Mouse (Mus musculus) neural tube, embryonic 14.5 days (tissue): Measurements from ENCODE around the gene Lamtor2. TPM values are rescaled to one million over a fixed set of nuclear protein-coding genes. Genes with fewer than 3 reads are reported as not detected.

Source experiments
- ATAC-seq: fragments of 200-750 bp; cut with Nextera tagmentation; 2 replicates; pipeline ENCODE4 v1.8.0; 2017; ENCODE audit warnings: low read depth, mild to moderate bottlenecking, moderate TSS enrichment, moderate library complexity
- H3K27ac ChIP-seq: fragments of 300-500 bp; sonication (generic); 2 replicates; pipeline ENCODE4 v1.5.1; 2014; ENCODE audit warnings: low read depth, mild to moderate bottlenecking, control low read depth, low read length, moderate library complexity, mixed read lengths
- H3K27me3 ChIP-seq: fragments of 300-500 bp; sonication (generic); 2 replicates; pipeline ENCODE4 v1.6.1; 2014; ENCODE audit warnings: low read length; ENCODE audit not compliant: control insufficient read depth, insufficient read depth
- H3K36me3 ChIP-seq: fragments of 300-500 bp; sonication (generic); 2 replicates; pipeline ENCODE4 v1.6.1; 2014; ENCODE audit warnings: low read length, mixed read lengths; ENCODE audit not compliant: control insufficient read depth, insufficient read depth
- H3K4me1 ChIP-seq: fragments of 300-500 bp; sonication (generic); 2 replicates; pipeline ENCODE4 v1.6.1; 2014; ENCODE audit warnings: low read length; ENCODE audit not compliant: control insufficient read depth, insufficient read depth
- H3K4me2 ChIP-seq: fragments of 300-500 bp; sonication (generic); 2 replicates; pipeline ENCODE4 v1.6.1; 2014; ENCODE audit warnings: mild to moderate bottlenecking, low read depth, low read length, control low read depth
- H3K4me3 ChIP-seq: fragments of 300-500 bp; sonication (generic); 2 replicates; pipeline ENCODE4 v1.5.1; 2014; ENCODE audit warnings: low read depth, low read length, control low read depth, mixed read lengths
- H3K9ac ChIP-seq: fragments of 300-500 bp; sonication (generic); replicated peaks from 2 replicates; pipeline ENCODE4 v1.6.1; 2014; ENCODE audit warnings: low read depth, mild to moderate bottlenecking, control low read depth, low read length, mixed read lengths
- H3K9me3 ChIP-seq: fragments of 300-500 bp; sonication (generic); 2 replicates; pipeline ENCODE4 v1.6.1; 2016; ENCODE audit warnings: low read length; ENCODE audit not compliant: control insufficient read depth
- WGBS: fragments of 180-500 bp; shearing (Covaris S2); extraction: QIAGEN DNeasy Blood & Tissue Kit; methylation state at CpG from one replicate; pipeline ENCODE4 v1.1.7; 2014; 5-methylcytosine and 5-hydroxymethylcytosine counted together
- polyA plus RNA-seq: library from polyadenylated mRNA; unstranded; fragments of >200 nt; fragmentation: Nextera tagmentation; extraction: Ambion mirVana; gene quantifications from 2 replicates; pipeline ENCODE4 v1.2.1, GENCODE M21; 2014

Lamtor2 gene
- polyA plus RNA-seq, 1 experiment from 2014 or later: 97.0 TPM

DNA sequence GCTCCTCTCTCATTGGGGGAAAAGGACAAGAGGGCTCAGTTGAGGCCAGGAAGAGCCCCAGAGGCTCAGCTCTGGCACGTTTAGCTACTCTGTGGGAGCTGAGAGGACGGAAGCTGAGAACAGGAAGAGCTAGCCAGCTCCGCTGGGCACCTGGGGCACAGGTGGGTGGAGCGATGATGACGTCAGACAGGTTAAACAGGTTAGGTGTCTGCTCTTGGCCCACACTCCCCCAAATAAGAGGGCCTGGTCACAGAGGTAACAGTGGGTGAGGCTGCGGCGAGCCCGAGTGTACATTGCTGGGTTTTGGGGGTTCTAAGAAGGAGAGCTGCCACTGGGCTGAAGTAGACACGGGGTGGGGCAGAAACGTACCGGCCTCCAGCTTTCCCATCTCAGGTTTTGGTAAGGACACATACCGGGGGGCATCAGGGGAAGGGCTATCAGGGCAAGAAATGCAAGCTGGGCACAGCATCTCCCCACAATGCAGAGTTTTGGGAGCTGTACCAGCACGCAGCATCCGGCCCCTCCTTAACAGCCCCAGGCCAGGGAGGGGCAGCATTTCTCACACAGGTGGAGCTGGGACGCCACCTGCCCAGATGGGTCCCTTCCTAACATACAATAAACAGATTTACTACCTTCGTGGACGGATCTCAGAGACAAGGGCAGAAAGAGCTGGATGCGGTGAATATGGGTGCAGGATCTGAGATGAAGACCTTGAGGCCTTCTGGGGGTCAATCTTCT lies 4.5 kb downstream of the Lamtor2 start, which contains the start of gene Rab25:
TSS of gene Rab25 (minus strand) at position 121 of the 738 bp plus-strand sequence.
- H3K36me3 ChIP-seq: no peaks in the 10 kb centered on the region
- H3K4me2 ChIP-seq: no peak within 1 kb of the TSS
- no peak within 1 kb of the TSS; the same call in 1 of the 2 replicates for H3K9ac ChIP-seq
- no peak within 1 kb of the TSS for H3K27ac ChIP-seq
- no peaks in the 10 kb centered on the region for H3K27me3 ChIP-seq
- no peak within 1 kb of the TSS for H3K4me3 ChIP-seq
- 49% methylated on average over 18 of the region's 18 CpGs for WGBS
- peaks cover 13% of the 10 kb centered on the region; the same call in 1 of the 2 replicates for H3K4me1 ChIP-seq
- no peaks in the 10 kb centered on the region for H3K9me3 ChIP-seq
- no peak for ATAC-seq

- Histone ChIP-seq H3K4me1 (peaks cover 9% of the 10 kb centered on the region; the same call in 1 of the 2 replicates), H3K9me3 (no peaks in the 10 kb centered on the region), H3K4me2 (no peak overlapping the region), H3K27me3 (no peaks in the 10 kb centered on the region), H3K36me3 (no peaks in the 10 kb centered on the region), H3K4me3 (no peak overlapping the region), H3K9ac (no peak overlapping the region), H3K27ac (no peak overlapping the region)
- 75% methylated on average over 6 of the region's 6 CpGs for WGBS
- no peak for ATAC-seq
These were observed 6.0 kb downstream of the Lamtor2 start for GRCm38 (mm10) chr3:88546674-88547418.

DNA sequence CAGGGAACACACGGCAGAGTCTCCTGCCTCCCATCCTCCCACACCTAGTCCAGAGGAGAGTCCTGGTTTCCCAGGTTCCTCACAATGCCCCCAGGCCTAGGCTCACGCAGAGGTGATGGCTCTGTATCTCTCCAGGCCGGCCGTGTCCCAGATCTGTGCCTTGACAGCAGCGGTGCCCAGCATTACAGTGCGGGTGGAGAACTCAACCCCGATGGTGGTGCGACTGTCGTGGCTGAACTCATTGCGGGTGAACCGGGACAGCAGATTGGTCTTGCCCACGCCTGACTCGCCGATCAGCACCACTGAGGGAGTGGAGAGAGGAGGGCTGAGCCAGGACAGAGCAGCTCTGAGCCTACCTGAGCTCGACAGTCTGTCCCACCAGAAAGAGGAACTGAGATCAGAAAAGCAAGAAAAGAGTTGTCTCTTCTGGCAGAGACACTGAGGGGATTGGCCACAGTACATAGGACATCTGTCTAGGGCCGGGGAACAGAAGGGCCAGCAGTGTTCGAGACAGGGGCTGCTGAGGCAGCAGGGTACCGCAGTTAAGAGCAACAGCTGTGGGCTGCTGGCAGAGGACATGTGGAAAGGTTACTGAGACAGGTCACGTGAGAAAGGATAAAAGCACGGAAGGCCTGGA lies 7.8 kb downstream of the Lamtor2 start:
- no peak overlapping the region for H3K9ac ChIP-seq
- H3K4me2 ChIP-seq: no peak overlapping the region
- H3K27me3 ChIP-seq: no peaks in the 10 kb centered on the region
- H3K9me3 ChIP-seq: no peaks in the 10 kb centered on the region
- H3K4me1 ChIP-seq: no peaks in the 10 kb centered on the region
- 67% methylated on average over 20 of the region's 20 CpGs for WGBS
- H3K36me3 ChIP-seq: peaks cover 6% of the 10 kb centered on the region; the same call in 1 of the 2 replicates
- no peak overlapping the region for H3K27ac ChIP-seq
- ATAC-seq: no peak
- H3K4me3 ChIP-seq: no peak overlapping the region

GRCm38 (mm10) chr3:88544514-88544913 lies 8.4 kb downstream of the Lamtor2 start:
- no peak overlapping the region for H3K4me2 ChIP-seq
- H3K27me3 ChIP-seq: no peaks in the 10 kb centered on the region
- H3K4me1 ChIP-seq: 0 out of 2 replicates have a peak, but pooled peaks cover under 1% of the 10 kb centered on the region
- H3K27ac ChIP-seq: no peak overlapping the region
- peaks cover 9% of the 10 kb centered on the region; the same call in 1 of the 2 replicates for H3K36me3 ChIP-seq
- 43% methylated on average over 5 of the region's 5 CpGs for WGBS
- H3K4me3 ChIP-seq: no peak overlapping the region
- no peak overlapping the region for H3K9ac ChIP-seq
- no peaks in the 10 kb centered on the region for H3K9me3 ChIP-seq
- ATAC-seq: no peak

DNA sequence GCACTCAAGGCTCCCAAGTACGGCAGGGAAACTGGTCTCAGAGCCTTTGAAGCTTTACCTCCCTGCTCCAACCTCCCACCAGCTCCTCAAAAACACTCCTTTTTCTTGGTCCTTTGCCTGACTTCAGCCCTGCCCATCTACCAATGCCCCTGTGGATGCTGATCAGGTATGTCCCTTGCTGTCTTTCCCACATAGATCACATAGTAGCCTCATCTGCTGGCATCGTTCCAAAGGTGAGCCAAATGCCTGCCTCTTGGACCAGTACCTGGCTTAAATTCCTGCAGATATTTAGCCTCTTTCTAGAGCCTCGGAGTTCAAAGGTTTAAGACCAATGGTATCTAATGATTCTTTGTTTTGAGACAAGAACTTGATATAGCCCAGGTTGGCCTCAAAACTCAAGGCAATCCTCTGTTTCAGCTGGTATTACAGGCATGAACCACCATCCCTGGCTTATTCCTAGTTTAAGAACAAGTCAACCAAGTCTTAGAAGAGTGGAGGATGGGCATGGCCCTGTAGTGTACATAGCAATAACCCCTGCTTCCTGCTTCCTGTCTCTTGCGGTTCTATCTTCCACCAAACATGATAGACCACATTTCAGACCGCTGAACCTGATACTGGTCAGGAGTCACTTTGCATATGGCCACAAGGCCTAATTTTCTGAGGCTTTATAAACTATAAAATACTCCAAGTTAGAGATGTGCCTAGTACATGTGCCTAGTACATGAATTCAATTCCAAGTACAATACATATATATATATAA lies 9.0 kb downstream of the Lamtor2 start:
- H3K4me2 ChIP-seq: no peak overlapping the region
- H3K4me1 ChIP-seq: peaks cover 4% of the 10 kb centered on the region; the same call in 1 of the 2 replicates
- H3K36me3 ChIP-seq: peaks cover 12% of the 10 kb centered on the region; the same call in 1 of the 2 replicates
- H3K27ac ChIP-seq: no peak overlapping the region
- 72% methylated on average over 5 of the region's 5 CpGs for WGBS
- H3K9me3 ChIP-seq: no peaks in the 10 kb centered on the region
- ATAC-seq: no peak
- no peaks in the 10 kb centered on the region for H3K27me3 ChIP-seq
- no peak overlapping the region for H3K9ac ChIP-seq
- H3K4me3 ChIP-seq: no peak overlapping the region

GRCm38 (mm10) chr3:88543174-88543573 lies 9.7 kb downstream of the Lamtor2 start:
- Histone ChIP-seq H3K36me3 (peaks cover 19% of the 10 kb centered on the region; the same call in 1 of the 2 replicates), H3K27me3 (no peaks in the 10 kb centered on the region), H3K27ac (no peak overlapping the region), H3K4me3 (no peak overlapping the region), H3K9me3 (no peaks in the 10 kb centered on the region), H3K9ac (no peak overlapping the region), H3K4me1 (peaks cover 10% of the 10 kb centered on the region), H3K4me2 (no peak overlapping the region)
- no peak for ATAC-seq
- WGBS: 85% methylated on average over 8 of the region's 8 CpGs

GRCm38 (mm10) chr3:88542486-88542885 lies 10.4 kb downstream of the Lamtor2 start:
- WGBS: 69% methylated on average over 4 of the region's 4 CpGs
- H3K4me3 ChIP-seq: no peak overlapping the region
- no peak overlapping the region for H3K9ac ChIP-seq
- H3K36me3 ChIP-seq: peaks cover 26% of the 10 kb centered on the region
- no peaks in the 10 kb centered on the region for H3K9me3 ChIP-seq
- H3K27me3 ChIP-seq: no peaks in the 10 kb centered on the region
- no peak overlapping the region for H3K4me2 ChIP-seq
- H3K4me1 ChIP-seq: peaks cover 15% of the 10 kb centered on the region
- no peak overlapping the region for H3K27ac ChIP-seq
- ATAC-seq: no peak

- no peaks in the 10 kb centered on the region for H3K9me3 ChIP-seq
- no peak overlapping the region for H3K9ac ChIP-seq
These were observed 11.1 kb downstream of the Lamtor2 start for GRCm38 (mm10) chr3:88541622-88542401.

More at GRCm38 (mm10) chr3:88541622-88542401, 11.1 kb downstream of the Lamtor2 start:
- H3K4me2 ChIP-seq: no peak overlapping the region
- no peaks in the 10 kb centered on the region for H3K27me3 ChIP-seq
- H3K27ac ChIP-seq: 0 out of 2 replicates have a peak overlapping the region, but pooled peaks have one; percentile 30
- 49% methylated on average over 7 of the region's 7 CpGs for WGBS
- peaks cover 32% of the 10 kb centered on the region for H3K36me3 ChIP-seq
- peak; percentile 36; the same call in 1 of the 2 replicates for ATAC-seq
- H3K4me3 ChIP-seq: no peak overlapping the region
- H3K4me1 ChIP-seq: peaks cover 22% of the 10 kb centered on the region
